Mouse (Mus musculus): ENCODE measurements around the gene Vmn2r88.

DNA sequence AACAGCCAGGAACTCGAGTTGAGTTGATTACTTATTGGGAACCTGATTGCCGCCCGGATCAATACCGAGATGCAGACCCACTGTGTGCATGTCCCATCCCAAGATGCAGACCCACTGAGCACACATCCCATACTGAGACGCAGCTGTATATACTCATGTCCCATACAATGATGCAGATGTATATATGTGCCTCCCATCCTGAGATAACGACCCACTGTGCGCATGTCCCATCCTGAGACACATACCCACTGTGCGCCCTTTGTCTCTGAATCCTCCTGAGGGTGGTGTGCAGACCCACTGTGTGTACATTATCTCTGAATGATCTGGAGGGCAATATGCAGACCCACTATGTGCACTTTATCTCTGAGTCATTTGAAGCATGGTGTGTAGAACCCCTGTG is 22.9 kb upstream of the Vmn2r88 start:
- no peak for TF ChIP-seq EP300 (optimal IDR thresholded peaks at IDR 0.05)
- TF ChIP-seq CTCF (IDR thresholded peaks at IDR 0.05; ENCODE audit: low read depth), result no peak
